In the genomic region with DNA sequence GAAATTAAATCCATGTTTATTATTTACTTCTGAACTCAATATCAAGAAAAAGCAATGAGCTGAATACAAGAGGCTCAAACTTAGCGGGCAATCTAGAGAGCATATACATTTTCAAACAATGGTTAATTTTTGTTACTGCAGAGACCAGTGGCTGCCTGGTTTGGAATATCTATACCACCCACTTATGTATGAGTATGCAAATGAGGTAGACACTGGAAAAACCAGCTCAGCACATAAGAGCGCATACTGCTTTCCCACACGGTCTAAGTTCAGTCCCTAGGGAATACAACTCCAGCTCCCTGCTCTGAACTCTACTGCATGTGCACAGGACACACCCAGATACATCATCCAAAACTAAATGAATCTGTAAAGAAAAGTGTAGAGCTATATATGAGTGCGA, we compare ENCODE assay signal across 22 mouse cellular contexts.
DNase-seq lines count a peak whose midpoint lies in the region; ATAC-seq and TF ChIP-seq lines count a peak whose summit lies in the region.
"Had no signal": no experiment of that assay in that cellular context is flagged by ENCODE, and none has a peak within 500 bp of the region (broad histone marks: within the 10 kb centered on the region; RNA-seq: fewer than 3 reads in every experiment).

No protein-coding gene starts in this region.

- no peak overlapping the region for H3K27ac ChIP-seq in hindbrain, embryonic 13.5 days
- H3K27ac ChIP-seq in hindbrain, embryonic 14.5 days, result no peak overlapping the region
- no peak overlapping the region for H3K27ac ChIP-seq in midbrain, embryonic 13.5 days
- H3K27ac ChIP-seq in midbrain, postnatal 0 days (ENCODE audit: low read depth, low read length), result no peak overlapping the region
- H3K27ac ChIP-seq: embryonic facial prominence, embryonic 13.5 days; forebrain, embryonic 13.5 days; forebrain, embryonic 15.5 days had no signal

- DNase-seq in frontal cortex, postnatal 36 days (ENCODE audit: low spot score in 2 of 2), result no peak
- DNase-seq in hindbrain, embryonic 14.5 days (ENCODE audit: low spot score), result no peak
- DNase-seq in midbrain, postnatal 0 days (ENCODE audit: low spot score), result no peak
- DNase-seq in layer of hippocampus, adult 18-20 months (ENCODE audit: low spot score in 2 of 2), result no peak
- DNase-seq: adrenal gland, adult 8-10 months; adrenal gland, postnatal 14 days; adrenal gland, postnatal 36 days; cerebellum, adult 11-12 months; cerebellum, adult 2 months; cerebellum, adult 9-10 months; cerebellum, postnatal 10 days; cerebellum, postnatal 25 days; forebrain, postnatal 0 days had no signal

- H3K9ac ChIP-seq in hindbrain, embryonic 13.5 days, result no peak overlapping the region
- H3K9ac ChIP-seq in hindbrain, embryonic 14.5 days, result no peak overlapping the region
- H3K9ac ChIP-seq in midbrain, embryonic 13.5 days (replicated peaks), result no peak overlapping the region
- H3K9ac ChIP-seq in midbrain, postnatal 0 days (replicated peaks; ENCODE audit: low read length, poor library complexity, severe bottlenecking), result no peak overlapping the region
- H3K9ac ChIP-seq: embryonic facial prominence, embryonic 13.5 days; forebrain, embryonic 13.5 days; forebrain, embryonic 15.5 days; forebrain, postnatal 0 days had no signal

- H3K4me3 ChIP-seq in hindbrain, embryonic 13.5 days, result no peak overlapping the region
- no peak overlapping the region for H3K4me3 ChIP-seq in hindbrain, embryonic 14.5 days (replicated peaks; ENCODE audit: low read length)
- H3K4me3 ChIP-seq in midbrain, embryonic 13.5 days (replicated peaks), result no peak overlapping the region
- H3K4me3 ChIP-seq in midbrain, postnatal 0 days (ENCODE audit: low read depth, low read length), result no peak overlapping the region
- H3K4me3 ChIP-seq: embryonic facial prominence, embryonic 13.5 days; forebrain, embryonic 13.5 days; forebrain, embryonic 15.5 days had no signal

- ATAC-seq in frontal cortex, adult (ENCODE audit: low TSS enrichment), result peak; percentile 93
- ATAC-seq in hindbrain, embryonic 13.5 days (ENCODE audit: low FRiP score), result peak; percentile 49; the same call in 1 of the 2 replicates
- no peak for ATAC-seq in hindbrain, embryonic 14.5 days (ENCODE audit: low FRiP score)
- 0 out of 2 replicates have a peak, but pooled peaks have one; percentile 30 for ATAC-seq in midbrain, embryonic 13.5 days
- ATAC-seq in midbrain, postnatal 0 days (ENCODE audit: low FRiP score), result no peak
- ATAC-seq: activated CD4-positive, CD25-positive, alpha-beta regulatory T cell, adult 4 months; forebrain, embryonic 13.5 days; forebrain, embryonic 15.5 days; forebrain, postnatal 0 days; Patski had no signal

- 80% methylated on average over 4 of the region's 4 CpGs for WGBS in hindbrain, embryonic 13.5 days
- 78% methylated on average over 4 of the region's 4 CpGs for WGBS in hindbrain, embryonic 14.5 days
- WGBS in midbrain, embryonic 13.5 days, result 79% methylated on average over 4 of the region's 4 CpGs
- 89% methylated on average over 4 of the region's 4 CpGs for WGBS in midbrain, postnatal 0 days

- no peaks in the 10 kb centered on the region for H3K9me3 ChIP-seq in hindbrain, embryonic 13.5 days
- no peaks in the 10 kb centered on the region for H3K9me3 ChIP-seq in hindbrain, embryonic 14.5 days (ENCODE audit: control insufficient read depth, low read length)
- H3K9me3 ChIP-seq in midbrain, embryonic 13.5 days, result no peaks in the 10 kb centered on the region
- H3K9me3 ChIP-seq in midbrain, postnatal 0 days (ENCODE audit: low read length), result no peaks in the 10 kb centered on the region
- H3K9me3 ChIP-seq: embryonic facial prominence, embryonic 13.5 days; forebrain, embryonic 13.5 days; forebrain, embryonic 15.5 days; G1E had no signal

- no peak overlapping the region for H3K4me2 ChIP-seq in hindbrain, embryonic 13.5 days
- H3K4me2 ChIP-seq in hindbrain, embryonic 14.5 days (replicated peaks), result no peak overlapping the region
- no peak overlapping the region for H3K4me2 ChIP-seq in midbrain, embryonic 13.5 days (replicated peaks)
- no peak overlapping the region for H3K4me2 ChIP-seq in midbrain, postnatal 0 days (ENCODE audit: low read depth, low read length, poor library complexity, severe bottlenecking)
- H3K4me2 ChIP-seq: embryonic facial prominence, embryonic 13.5 days; forebrain, embryonic 13.5 days; forebrain, embryonic 15.5 days had no signal

- peaks cover 3% of the 10 kb centered on the region; the same call in 1 of the 2 replicates for H3K4me1 ChIP-seq in hindbrain, embryonic 13.5 days (replicated peaks)
- H3K4me1 ChIP-seq in hindbrain, embryonic 14.5 days (replicated peaks; ENCODE audit: control insufficient read depth, insufficient read depth, low read length), result no peaks in the 10 kb centered on the region
- no peaks in the 10 kb centered on the region for H3K4me1 ChIP-seq in midbrain, embryonic 13.5 days (replicated peaks)
- H3K4me1 ChIP-seq in midbrain, postnatal 0 days (ENCODE audit: insufficient read depth, low read length), result no peaks in the 10 kb centered on the region

- no peaks in the 10 kb centered on the region for H3K27me3 ChIP-seq in hindbrain, embryonic 13.5 days
- H3K27me3 ChIP-seq in hindbrain, embryonic 14.5 days (ENCODE audit: control insufficient read depth, insufficient read depth, low read length), result no peaks in the 10 kb centered on the region
- no peaks in the 10 kb centered on the region for H3K27me3 ChIP-seq in midbrain, embryonic 13.5 days
- no peaks in the 10 kb centered on the region for H3K27me3 ChIP-seq in midbrain, postnatal 0 days (ENCODE audit: insufficient read depth, low read length)
- H3K27me3 ChIP-seq: embryonic facial prominence, embryonic 13.5 days; forebrain, embryonic 13.5 days; forebrain, embryonic 15.5 days; Patski had no signal

- no peaks in the 10 kb centered on the region for H3K36me3 ChIP-seq in hindbrain, embryonic 13.5 days
- no peaks in the 10 kb centered on the region for H3K36me3 ChIP-seq in hindbrain, embryonic 14.5 days (replicated peaks; ENCODE audit: control insufficient read depth, insufficient read depth)
- no peaks in the 10 kb centered on the region for H3K36me3 ChIP-seq in midbrain, embryonic 13.5 days
- no peaks in the 10 kb centered on the region for H3K36me3 ChIP-seq in midbrain, postnatal 0 days (ENCODE audit: insufficient read depth, low read length)
- H3K36me3 ChIP-seq: embryonic facial prominence, embryonic 13.5 days; forebrain, embryonic 15.5 days had no signal

- TF ChIP-seq CTCF in midbrain, postnatal 0 days (IDR thresholded peaks at IDR 0.05), result no peak

Comparison
In these comparisons a context has a peak if more than half of its experiments do, and no peak if none do; other contexts are left out.
1. ATAC-seq: peak in frontal cortex, adult (single experiment), hindbrain, embryonic 13.5 days (single experiment) and midbrain, embryonic 13.5 days (single experiment); none in hindbrain, embryonic 14.5 days (single experiment) and midbrain, postnatal 0 days (single experiment).